Mouse (Mus musculus) T-helper 2 cell (primary cell): ENCODE measurements around the gene Gng4.
"Not testable (repeated sequence)": the region's sequence is repeated elsewhere in the genome, so short reads cannot be mapped to it uniquely, and the experiment has no call there.

Experiments
- in situ Hi-C: fragments of 300-600 bp; cut with MboI, MseI; formaldehyde crosslinking; loops from one replicate; pipeline ENCODE4 v1.15.1; 2025; ENCODE audit warnings: high pct_unique_total_duplicates

The Gng4 gene

DNA sequence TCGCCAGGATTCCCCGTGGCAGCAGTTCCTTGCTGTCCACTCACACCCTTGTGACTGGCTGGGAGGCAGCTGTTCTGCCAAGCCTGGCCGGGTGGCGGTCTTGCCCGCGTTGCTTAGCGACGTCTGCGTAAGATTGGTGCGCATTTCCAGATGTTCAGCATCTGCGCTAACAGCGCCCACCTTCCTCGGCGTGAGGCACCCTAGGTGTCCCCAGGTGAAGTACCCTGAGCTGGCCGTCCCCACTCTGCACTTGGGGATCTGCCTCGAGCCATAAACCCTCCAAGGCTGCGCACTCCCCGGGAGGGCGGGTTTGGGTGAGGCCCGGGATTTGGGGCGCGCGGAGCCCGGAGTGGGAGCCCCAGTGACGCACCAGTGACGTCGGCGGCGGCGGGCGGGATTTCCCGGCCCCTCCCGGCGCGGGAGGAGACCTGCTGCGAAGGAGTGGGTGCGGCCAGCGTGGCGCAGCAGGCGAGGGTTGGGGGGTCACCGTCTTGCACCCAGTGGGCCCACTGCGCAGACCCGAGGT, at the start of gene Gng4:
Gene Gng4, plus strand, starts transcription at position 166 of the 526 bp plus-strand sequence.
- in situ Hi-C loops: no loop called here

DNA sequence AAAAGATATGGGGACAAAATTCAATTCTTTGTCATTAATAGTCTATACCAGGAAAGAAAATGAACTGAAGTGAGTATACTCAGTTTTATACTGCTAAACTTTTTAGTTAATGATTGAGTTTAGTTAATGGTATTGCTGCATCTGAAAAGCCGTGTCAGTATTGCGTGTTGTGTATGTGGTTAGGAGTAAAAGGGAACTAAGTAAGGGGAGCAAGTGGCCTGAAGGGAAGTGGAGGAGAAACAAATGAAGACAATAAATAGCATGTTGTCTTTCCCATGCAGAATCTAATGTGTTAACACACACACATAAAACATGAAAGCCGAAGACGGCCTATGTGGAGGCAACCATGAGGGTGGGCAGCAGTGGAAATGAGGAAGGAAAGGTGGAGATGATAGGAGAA, 44.6 kb upstream of the Gng4 start:
- in situ Hi-C loops: no loop called here

DNA sequence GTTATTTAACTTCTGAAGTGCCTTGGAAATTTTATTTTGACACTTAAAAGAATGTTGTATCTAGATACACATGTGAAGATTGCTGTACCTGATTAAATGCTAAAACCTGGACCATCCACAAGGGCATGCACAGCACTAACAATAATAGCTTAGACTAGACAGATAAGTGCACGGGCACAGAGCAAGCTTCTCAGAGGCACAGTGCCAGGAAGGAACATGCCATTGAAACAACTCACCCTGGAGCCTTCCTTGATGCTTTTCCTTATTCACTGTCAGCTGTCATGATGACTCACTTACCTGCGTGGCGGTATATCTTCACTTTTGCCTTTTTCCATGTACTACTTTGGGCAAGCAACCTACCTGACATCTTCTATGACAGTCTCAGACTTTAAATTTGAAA, 37.9 kb upstream of the Gng4 start:
- in situ Hi-C loops: no loop called here

DNA sequence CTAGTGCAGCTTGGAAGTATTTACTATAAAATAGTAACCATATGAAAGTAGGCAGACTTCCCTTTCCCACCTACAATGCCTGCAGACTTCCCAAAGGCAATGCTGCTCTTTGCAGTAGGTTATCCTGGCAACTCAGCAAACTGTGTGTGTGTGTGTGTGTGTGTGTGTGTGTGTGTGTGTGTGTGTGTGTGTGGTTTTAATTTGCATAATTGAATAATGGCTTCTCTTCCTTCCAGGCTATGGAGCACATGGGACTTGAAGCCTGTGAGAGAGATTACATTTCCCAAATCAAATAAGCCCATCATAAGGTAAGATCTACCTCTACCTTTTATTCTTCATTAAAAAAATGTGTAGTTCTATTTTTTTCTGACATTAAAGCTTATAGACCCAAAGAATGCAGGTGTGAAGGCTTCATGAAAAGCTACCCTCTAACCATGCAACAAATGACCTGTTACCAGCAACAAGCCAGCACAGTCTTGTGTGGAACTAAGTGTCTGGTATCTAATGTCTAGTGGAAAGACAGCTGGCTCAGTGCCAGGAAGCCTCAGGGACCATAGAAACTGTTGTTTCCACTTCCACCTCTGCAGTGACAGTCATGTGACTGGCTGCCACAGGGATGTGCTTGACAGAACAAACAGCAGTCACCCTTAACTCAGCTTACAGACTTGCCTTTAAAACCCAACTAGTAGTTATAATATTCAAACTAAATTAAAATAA, 7.9 kb upstream of the Gng4 start:
- in situ Hi-C loops: no loop called here

DNA sequence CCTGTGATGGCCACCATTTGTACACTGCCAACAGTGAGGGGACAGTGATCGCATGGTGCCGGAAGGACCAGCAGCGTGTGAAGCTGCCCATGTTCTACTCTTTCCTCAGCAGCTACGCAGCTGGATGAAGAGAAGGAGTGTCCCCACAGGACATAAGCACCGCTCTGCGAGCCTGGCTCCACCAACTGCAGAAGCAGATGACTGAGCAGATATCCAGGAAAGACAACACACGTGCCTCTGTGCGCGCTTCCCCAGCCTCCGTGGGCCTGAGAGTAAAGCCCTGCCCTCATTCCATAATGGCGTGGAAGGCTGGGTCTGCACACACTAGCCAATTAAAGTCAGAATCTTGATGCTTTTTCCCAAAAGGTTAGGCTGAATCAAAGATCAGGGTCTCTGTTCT, 6.8 kb upstream of the Gng4 start:
- in situ Hi-C loops: no loop called here

DNA sequence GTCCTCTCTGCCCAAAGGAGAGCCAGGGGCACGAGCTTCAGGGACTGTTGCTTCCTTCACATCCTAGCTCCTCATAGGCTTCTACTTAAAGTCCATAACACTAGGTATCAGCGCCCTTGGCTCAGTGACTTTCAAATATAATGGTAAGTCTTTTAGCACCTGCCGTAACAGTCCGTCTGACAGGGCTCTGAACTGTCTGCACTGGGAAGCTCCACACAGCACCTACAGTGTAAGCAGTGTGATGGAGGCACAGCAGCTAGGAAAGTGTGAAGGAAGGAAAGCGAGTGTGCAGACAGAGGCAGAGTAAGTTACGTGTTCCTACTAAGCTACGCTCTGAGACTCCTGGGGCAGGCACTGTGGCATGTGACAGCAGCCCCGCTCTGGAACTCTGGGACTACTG, 6.2 kb upstream of the Gng4 start:
- in situ Hi-C loops: no loop called here

DNA sequence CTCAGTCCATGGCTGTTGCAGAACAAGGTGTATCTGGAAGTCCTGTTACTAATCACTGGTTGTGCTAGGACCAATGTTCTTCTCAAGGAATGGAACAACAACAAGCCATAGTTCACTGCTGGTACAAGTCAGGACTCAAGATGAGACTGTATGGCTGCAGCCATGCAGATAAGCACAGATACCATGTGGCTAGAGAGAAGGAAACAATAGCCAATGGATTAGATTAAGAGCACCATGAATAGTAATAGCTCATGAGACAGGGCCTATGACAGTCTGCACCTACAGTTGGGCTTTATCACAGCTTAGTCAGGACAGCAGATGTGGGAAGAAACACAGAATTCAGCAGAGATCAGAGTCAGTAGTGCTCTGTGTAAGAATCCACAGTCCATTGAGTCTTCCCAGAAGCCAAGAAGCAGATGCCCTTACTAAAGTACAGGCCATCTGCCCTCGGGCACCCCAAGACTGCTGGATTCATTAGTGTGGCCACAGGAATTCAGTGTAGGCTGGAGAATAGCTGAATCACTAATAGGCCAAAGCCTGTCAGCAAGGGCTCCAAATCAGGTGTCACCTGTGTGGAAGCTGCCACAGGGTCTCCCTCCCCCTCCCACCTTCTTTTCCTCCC, 4.9 kb upstream of the Gng4 start:
- in situ Hi-C loops: no loop called here

DNA sequence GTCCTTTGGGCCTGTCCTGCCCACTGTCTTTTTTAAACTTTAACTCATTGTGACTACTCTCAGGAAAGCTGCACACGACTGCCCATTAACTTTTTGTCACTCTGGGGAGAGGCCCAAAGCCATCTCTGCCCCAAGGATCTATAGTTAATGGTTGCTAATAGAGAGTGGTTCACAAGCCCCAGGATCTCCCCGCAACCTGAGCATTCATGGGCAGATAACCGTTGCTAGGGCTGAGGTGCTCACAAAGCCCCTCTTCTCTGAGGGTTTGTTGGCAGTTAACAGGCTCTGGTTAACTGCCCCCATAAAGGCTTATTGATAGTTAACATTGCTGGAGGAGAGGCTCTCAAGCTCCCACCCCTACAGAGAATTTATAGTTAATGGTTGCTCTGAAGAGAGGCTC, 3.6 kb upstream of the Gng4 start:
- in situ Hi-C loops: no loop called here

DNA sequence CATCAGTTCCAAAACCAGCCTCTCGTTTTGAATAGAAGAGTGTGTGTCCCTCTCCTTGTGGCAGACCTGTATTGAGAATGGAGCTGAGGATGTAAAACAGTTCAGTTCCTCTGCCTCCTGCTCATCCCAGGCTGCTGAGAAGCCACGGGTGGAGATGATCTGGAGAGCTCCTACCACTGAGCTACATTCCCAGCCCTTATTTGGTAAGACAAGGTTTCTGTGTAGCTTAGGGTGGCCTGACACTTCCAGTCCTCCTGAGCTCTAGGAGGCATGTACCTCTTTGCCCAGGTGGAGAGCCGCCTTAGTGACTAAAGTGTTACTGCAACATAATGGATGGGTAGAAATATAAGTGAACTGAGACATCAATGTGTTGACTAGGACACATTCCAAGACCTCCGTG, 2.8 kb upstream of the Gng4 start:
- in situ Hi-C loops: no loop called here

DNA sequence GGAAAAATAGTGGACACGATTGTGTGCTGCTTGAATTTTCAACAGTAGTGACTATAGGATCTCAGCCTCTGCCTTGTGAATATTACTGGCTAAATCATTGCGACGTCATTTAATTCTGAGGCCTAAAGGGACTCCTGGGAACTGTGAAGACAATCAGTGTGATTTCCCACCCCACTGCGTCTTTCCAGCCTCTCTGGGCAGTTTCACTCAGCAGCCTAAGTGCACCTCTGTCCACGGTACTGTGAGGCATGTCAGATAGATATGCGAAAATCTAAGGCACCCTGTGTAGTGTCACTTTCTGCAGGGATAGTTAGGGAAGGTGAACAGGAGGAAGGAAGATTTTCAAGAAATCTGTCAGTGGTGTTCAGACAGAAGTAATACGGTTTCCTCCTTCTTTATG, 563 bp upstream of the Gng4 start:
- in situ Hi-C loops: no loop called here

DNA sequence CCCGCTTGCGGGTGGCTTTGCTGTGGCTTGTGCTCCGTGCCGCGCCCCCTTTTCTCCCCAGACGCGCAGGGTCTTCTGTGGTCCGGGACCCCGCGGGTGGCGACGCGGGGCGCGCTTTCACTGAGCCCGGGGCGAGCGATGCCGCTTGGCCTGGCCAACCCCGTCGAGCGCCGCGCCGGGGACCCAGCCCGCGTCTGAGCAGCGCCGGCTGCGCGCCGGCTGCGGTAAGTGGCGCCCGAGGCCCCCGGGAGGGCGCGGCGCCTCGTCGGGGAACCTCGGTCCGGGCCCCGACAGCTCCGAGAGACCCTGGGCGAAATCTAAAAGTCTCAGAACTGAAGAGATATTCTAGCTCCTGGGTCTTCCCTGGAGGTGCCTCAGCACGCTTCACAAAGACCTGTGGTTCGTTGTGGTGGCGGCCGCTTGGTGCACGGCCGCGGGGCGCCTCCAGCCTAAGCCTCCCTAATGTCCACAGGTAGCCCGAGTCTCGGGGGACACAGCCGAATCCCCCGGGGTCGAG, 619 bp downstream of the Gng4 start:
- in situ Hi-C loops: no loop called here

DNA sequence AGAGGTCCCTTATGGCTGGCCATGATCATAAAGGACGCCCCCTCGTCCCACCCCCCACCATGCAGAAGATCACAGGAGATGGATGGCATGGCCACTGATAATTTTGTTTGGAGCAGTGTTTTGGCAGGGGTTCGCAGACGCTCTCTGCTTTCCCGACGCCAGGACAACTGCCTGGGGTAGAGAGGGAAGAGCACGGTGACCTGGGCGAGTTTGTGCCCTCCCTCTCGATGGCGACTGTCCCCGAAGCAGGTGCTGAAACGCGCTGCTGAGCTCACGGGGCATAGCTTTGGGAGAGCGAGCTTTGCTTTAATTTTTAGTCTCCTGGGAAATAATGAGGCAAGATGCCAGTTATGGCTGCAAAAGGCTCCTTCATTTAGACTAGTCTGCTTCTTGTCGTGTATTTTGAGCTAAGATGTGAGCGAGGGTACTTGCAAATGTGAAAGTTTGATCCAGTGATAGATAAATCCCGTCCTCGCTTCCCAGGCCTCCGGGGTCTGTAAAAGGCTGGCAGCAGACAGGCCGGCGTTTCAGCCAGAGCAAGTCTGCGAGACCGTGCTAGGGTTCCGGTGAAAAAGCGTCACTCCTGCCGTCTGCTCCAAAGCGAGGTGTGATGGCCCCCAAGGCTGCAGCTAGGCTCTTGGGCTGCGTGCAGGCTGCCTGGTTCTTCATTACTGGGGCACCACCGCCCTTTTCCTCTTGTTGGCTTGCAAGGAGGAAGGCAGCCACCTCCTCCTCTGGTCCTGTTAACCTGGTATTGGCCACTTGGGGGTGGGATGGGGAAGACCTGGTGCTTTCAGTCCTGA, 1.3 kb downstream of the Gng4 start:
- in situ Hi-C loops: no loop called here

DNA sequence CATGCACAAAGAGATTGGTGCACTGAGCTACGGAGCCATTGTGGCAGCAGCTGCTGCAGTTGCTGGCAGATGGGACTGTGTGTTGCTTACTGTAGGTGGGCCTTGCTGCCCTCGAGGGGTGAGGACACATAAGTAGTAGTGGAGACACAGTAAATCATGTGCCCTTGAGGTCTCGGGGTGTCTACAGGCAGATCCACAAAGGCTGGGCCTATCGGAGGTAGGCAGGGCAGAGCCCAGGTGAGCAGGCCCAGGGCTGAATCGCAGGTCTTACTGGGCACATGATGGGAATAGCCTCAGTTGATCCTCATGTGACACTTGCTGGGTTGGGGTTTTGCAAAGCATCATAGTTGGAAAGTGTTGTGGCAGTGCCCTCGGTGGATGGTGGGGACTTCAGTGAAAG, 3.1 kb downstream of the Gng4 start:
- in situ Hi-C loops: no loop called here

DNA sequence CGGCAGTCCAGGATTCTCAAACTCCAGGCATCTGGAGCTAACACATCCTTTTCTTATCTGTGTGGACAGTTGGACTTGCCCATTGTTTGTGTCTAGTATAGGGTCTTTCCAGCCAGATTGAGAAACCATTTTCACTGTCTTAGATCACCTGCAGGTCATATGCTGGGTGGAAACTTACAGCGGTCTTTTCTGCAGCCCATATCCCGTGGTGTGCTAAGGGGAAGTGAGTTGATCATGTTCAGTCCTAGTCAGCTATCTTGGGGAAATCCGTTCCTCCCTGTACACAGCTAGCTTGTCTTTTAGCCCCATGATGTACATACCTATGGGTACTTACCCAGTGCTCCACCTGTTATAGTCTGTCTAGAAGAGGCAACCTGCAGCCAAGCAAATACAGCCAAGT, 4.2 kb downstream of the Gng4 start:
- in situ Hi-C loops: no loop called here

DNA sequence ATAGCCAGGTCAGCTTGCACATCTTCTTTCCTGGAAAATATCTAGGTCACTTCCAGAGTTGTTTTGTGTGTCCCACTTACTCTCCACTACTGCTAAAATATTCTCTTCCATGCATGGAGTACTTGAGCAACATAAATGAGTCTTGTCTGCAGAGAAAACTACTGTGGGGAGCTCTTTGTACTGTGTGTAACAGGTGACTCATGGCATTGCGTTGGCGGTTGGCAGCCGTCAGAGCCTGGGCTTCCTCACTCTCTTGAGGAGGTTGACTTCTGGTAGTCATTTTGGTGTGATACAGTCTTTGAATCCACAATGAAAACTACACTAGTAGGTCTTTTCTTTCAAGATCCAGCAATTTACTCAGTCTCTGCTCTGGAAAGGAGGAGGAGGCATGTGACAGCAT, 8.1 kb downstream of the Gng4 start:
- in situ Hi-C loops: no loop called here

DNA sequence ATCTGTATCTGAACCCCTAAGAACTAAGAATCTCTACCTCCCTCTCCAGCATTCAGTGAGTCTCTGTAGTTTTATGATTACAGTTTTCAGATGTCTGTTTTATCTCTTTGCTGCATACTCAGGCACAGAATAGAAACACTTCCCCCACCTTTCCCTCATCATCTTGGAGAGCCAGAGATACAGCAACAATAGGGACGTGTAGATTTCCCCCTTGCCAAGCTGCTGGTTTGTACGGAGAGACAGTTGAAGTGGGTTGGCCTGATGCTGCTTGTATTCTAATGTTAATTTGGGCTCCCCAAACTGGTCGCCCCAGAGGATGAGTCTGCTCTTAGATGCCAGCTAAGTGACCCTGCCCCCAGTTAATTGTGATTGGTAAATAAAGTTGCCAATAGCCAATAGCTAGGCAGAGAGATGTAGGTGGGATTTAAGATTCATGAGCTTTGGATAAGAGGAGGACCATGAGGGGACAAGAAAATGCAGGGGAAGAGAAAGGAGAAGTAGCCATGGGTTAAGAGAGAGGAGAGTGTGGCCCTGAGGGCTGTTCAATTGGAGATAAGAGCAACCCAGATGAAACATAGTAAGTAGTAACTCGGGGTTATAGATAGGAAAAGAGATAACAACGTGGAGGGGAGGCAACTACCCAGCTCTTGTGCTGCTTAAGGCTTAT, 11.4 kb downstream of the Gng4 start:
- in situ Hi-C loops: no loop called here

DNA sequence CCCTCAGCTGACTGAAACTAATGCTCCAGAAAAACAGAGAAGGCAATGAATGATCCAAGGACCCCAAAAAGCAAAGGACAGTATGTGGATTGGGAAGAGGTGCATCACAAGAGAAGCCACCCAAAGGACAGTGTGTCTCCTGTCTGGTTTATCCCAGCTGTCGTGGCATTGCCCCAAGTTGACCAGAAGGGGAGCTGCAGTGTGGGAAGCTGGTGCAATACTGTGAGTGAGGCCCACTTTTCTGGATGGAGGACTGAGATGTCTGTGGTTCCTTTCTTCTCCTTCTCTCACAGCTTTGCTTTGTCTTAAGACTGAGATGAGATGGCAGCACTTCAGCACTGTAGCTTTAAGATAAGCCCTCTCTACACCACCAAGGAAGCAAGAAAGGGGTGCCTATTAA, 12.2 kb downstream of the Gng4 start:
- in situ Hi-C loops: no loop called here

DNA sequence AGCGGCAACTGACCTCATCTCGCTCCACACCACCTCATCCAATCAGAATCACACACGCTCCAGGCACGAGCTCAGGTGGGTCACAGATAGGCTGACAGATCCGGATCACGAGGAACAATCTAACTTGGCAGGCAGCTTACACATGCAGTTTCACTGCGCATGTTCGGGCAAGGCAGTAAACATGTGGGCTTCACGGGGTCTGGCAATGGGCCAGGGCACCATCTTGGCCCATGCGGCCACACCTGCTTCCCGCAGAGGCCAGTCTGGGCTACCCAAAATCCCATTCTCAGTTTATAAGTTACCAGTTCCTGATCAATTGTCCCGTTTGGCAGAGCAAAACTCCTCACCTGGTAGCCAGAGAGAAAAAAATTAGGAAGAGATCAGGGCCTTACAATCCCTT, 14.0 kb downstream of the Gng4 start:
- in situ Hi-C loops: not testable (repeated sequence)

DNA sequence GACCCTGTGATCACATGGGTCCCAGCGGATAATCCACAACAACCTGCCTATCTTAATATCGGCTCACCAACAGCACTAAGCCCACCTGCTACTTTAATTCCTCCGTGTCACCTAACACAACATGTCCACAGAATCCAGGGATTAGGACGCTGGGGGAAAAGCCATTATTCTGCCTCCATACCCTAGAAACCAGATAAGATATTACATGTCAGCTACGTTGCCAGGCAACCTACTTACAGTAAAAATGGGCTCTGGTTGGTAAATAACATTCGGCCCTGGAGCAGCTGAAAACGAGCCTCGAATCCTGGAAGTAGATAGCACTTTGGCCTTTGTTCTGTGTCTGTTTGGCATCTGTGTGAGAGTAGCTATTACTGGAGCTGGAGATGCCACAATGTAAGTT, 14.9 kb downstream of the Gng4 start:
- in situ Hi-C loops: no loop called here

DNA sequence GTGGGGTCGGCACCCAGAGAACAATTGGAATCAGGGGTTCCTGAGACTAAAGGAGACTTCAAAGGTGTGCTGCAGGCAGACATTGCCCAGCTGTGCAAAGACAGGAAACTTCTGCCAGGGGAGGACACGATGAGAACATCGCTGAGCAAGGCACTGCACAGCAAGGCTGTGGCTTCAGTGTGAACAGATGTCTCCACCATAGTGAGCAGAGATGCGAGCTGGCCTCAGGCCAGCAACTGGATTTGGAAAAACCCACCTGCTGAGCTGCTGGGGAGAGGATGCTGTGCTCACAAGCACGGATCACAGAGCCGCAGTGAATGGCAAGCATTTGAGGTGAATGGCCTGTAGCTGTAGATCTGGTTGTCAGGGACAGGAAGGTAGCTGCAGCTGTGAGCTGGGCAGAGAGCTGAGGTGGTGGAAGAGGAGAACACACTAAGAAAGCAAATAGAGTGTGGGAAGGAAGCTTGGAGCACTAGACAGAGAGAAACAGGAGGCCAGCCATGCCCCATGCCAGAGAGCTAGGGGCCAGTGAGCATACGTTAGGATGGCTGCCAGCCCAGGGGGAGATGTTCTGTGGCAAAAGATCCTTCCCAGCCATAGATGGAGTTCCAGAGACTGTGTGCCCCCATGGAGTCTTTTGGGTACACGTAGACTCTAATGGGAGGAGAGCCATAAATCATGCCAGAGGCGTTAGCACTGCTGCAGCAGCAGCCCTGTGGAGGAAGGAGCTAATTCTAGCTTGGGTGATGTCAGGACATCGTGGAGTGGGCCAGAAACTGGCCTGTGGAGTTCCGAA, 24.7 kb downstream of the Gng4 start:
- in situ Hi-C loops: no loop called here

DNA sequence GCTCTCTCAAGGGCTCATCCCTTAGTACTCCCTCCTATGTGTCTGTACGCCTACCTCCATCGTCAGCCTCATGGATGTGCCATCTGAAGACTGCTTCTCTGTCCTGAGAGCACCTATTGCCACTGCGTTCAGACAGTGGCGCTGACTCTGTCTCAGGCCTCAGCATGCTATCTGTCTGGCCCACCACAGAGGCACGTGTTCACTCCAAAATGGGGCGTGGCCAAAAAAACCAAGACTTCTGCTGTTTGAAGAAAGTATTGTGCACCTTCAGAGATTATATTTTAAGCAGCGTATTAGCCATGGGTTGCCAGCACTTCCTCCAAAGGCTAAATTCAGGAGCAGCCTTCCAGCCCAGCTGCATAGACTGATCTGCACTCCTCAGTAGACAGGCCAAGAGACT, 27.0 kb downstream of the Gng4 start:
- in situ Hi-C loops: no loop called here
